Mouse (Mus musculus) megakaryocyte, embryonic 14.5 days (primary cell): ENCODE data around the gene Spint4. TPM values are rescaled to one million over a fixed set of nuclear protein-coding genes. Genes with fewer than 3 reads are reported as not detected.

Source experiments
- H3K27me3 ChIP-seq: replicated peaks from 2 replicates; pipeline ENCODE3; 2012; ENCODE audit warnings: inconsistent platforms
- H3K36me3 ChIP-seq: replicated peaks from 2 replicates; pipeline ENCODE3; 2012; ENCODE audit warnings: low read length, inconsistent platforms, mixed read lengths
- H3K4me1 ChIP-seq: 2 replicates; pipeline ENCODE4 v1.6.1; 2012; ENCODE audit warnings: inconsistent platforms
- H3K4me3 ChIP-seq: replicated peaks from 2 replicates; pipeline ENCODE3; 2012; ENCODE audit warnings: moderate library complexity, mild to moderate bottlenecking, inconsistent platforms
- H3K9me3 ChIP-seq: 2 replicates; pipeline ENCODE4 v1.6.1; 2012; ENCODE audit warnings: inconsistent platforms
- FLI1 ChIP-seq: IDR thresholded peaks from 2 replicates; pipeline ENCODE4 v1.6.1; 2012; ENCODE audit warnings: low read length, inconsistent platforms, mixed read lengths
- GATA1 ChIP-seq: IDR thresholded peaks from 3 replicates; pipeline ENCODE4 v1.6.1; 2012; ENCODE audit warnings: mixed read lengths, low read length, inconsistent platforms, borderline replicate concordance
- polyA plus RNA-seq: library from polyadenylated mRNA; stranded (reverse); fragments of >175 nt; gene quantifications from 2 replicates; pipeline ENCODE4 v1.2.3, GENCODE M21; 2012; ENCODE audit warnings: low replicate concordance; ENCODE audit not compliant: insufficient read depth

Gene Spint4
- polyA plus RNA-seq = not detected in 2 replicates

DNA sequence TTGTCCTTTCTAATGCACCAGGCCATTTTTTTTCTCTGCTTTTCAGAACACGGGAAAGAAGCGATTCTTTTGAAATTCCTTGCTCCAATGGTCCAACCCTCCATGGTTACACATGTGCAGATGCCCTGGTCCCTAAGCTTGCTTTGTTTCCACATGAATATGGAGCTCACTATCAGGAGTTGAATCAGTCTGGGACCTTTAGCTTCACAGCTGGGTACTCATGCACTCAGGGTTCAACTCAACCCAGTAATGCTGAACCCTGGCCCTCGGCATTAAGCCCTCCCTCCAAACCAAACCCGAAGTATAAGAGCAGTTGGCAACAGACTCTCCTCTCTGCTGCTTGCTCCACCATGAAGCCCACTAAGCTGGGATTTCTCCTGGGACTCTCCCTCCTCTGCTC, at the start of gene Spint4:
Spint4 (plus strand) TSS at position 301 of the 400 bp plus-strand sequence.
- TF ChIP-seq GATA1 = no peak
- no peak for TF ChIP-seq FLI1
- Histone ChIP-seq H3K9me3 (no peaks in the 10 kb centered on the region), H3K4me3 (no peak within 1 kb of the TSS), H3K4me1 (peaks cover 5% of the 10 kb centered on the region; the same call in 1 of the 2 replicates), H3K36me3 (no peaks in the 10 kb centered on the region), H3K27me3 (peaks cover 19% of the 10 kb centered on the region)

DNA sequence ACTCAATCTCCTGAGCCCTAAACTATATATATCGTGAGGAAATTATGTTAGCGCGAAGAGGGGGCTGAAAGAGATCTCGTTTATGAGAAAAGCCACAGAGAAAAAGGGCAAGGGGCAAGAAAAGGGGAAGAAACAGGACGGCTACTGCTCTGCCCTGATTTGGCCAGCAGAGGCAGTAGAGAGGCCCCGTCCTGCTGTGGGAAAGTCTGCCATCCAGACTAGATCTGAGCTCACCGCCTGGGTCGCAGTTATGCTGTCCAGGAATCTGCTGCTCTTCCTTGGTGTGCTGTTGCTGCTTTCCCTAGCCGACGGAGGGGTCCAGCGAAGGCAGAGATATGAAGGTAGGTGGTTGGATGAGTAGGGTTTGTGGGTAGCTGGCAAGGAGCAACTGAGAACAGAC, 42.4 kb upstream of the Spint4 start, which contains the start of gene Wfdc10:
Wfdc10 (plus strand) TSS at position 189 of the 400 bp plus-strand sequence.
- TF ChIP-seq FLI1 (no peak), GATA1 (no peak)
- no peaks in the 10 kb centered on the region for H3K9me3 ChIP-seq
- H3K4me1 ChIP-seq = peaks cover 8% of the 10 kb centered on the region
- peaks cover 6% of the 10 kb centered on the region for H3K27me3 ChIP-seq
- H3K36me3 ChIP-seq = no peaks in the 10 kb centered on the region
- no peak within 1 kb of the TSS for H3K4me3 ChIP-seq

DNA sequence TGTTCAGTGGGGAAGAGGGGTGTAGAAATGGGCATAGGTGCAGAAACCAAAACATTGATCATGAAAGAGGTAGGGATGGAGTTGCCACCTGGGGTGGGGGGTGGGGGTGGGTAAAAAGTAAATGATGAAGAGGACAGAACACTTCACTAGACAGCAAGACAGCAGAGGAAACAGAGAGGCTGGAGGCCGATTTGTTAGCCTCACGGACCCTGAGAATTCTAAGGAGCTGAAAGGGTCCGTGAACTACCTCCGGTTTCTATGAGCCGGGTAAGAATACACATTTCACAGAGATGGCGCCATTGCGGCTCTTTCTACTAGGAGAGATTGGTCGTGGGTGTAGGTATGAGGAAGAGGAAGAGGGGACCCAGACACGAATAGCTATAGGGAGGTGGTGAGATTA, 41.8 kb upstream of the Spint4 start, which contains the start of gene Wfdc9:
Wfdc9 (minus strand) TSS at position 101 of the 400 bp plus-strand sequence.
- H3K9me3 ChIP-seq = no peaks in the 10 kb centered on the region
- no peak within 1 kb of the TSS for H3K4me3 ChIP-seq
- no peak for TF ChIP-seq FLI1
- no peak for TF ChIP-seq GATA1
- H3K4me1 ChIP-seq = peaks cover 7% of the 10 kb centered on the region
- H3K36me3 ChIP-seq = no peaks in the 10 kb centered on the region
- peaks cover 6% of the 10 kb centered on the region for H3K27me3 ChIP-seq

DNA sequence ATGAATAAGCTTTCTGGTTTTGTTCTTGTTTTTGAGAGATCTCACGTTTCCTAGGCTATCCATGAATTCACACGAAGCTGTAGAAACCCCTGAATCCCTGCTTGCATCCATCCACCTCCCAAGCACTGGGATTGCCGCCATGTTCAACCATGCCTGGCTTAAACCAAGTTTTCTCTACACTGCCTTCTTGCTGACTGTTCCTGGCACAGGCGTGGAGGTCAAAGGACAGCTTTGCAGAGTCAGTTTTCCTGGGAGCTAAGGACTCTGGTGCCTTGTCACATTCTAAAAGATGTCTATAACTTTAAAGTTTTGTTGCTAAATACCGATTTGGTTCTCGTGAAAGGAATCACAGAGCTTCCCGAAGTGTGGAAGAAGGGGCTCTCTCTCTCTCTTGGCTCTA, 33.5 kb upstream of the Spint4 start:
- Histone ChIP-seq H3K4me3 (no peak overlapping the region), H3K27me3 (no peaks in the 10 kb centered on the region), H3K36me3 (no peaks in the 10 kb centered on the region), H3K9me3 (peaks cover 17% of the 10 kb centered on the region), H3K4me1 (no peaks in the 10 kb centered on the region)
- TF ChIP-seq FLI1 (no peak), GATA1 (no peak)

DNA sequence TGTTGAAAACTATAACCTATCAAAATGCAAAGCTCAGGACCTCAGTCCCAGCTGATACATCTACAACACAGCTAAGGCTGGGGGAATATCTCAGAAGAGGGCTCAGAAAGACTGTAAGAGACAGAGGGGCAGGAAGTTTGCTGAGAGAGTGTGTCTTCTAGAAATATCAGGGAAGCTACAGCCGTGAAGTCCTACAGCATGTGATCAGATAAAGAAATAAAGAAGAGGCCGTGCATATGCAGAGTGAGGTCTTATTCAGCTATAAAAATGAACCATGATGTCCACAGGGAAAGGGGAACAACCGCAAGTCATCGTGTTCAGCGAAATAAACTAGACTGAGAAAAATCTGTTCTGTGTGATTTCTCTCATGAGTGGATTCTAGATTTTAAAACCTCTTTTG, 28.0 kb upstream of the Spint4 start:
- H3K36me3 ChIP-seq = no peaks in the 10 kb centered on the region
- TF ChIP-seq GATA1 (no peak), FLI1 (no peak)
- peaks cover 21% of the 10 kb centered on the region for H3K9me3 ChIP-seq
- no peaks in the 10 kb centered on the region for H3K4me1 ChIP-seq
- H3K27me3 ChIP-seq = peaks cover 2% of the 10 kb centered on the region
- H3K4me3 ChIP-seq = no peak overlapping the region

DNA sequence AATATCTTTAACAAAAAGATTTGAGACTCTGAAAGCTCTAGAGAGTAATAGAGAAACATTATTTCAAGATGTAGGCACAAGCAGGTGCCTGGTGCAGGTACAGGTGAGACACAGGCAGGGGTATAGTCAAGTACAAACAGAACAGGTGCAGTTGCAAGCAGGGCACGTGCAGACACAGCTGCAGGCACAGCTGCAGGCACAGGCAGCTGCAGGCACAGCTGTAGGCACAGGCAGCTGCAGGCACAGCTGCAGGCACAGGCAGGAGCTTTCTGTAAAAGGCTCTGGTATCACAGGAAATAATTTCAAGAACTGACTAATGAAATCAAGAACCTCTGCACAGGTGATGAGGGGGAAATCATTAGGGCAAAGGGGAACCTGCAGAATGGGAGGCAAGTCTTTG, 27.4 kb upstream of the Spint4 start:
- H3K27me3 ChIP-seq = peaks cover 3% of the 10 kb centered on the region
- no peaks in the 10 kb centered on the region for H3K36me3 ChIP-seq
- no peak for TF ChIP-seq FLI1
- TF ChIP-seq GATA1 = no peak
- H3K9me3 ChIP-seq = peaks cover 25% of the 10 kb centered on the region
- no peak overlapping the region for H3K4me3 ChIP-seq
- no peaks in the 10 kb centered on the region for H3K4me1 ChIP-seq

DNA sequence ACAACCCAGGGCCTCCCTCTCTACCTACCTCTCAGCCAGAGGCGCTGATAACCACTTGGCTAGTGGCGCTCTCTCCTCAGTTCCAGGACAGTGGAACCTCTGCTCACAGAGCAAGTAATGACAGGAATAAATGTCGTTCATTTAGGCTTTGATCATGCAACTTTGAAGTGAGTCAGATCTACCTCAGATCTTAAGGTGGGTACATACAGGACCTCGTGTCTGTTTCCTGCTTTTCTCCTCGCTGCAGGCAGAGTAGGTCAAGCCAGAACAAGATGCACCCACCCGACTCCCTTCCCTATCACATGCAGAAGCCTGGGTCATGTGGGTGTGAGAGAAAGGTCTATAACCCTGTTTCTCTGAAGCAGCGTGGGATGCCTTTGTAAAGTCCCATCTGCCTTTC, 24.3 kb upstream of the Spint4 start, which contains the start of gene Wfdc11:
Wfdc11 (minus strand) TSS at position 101 of the 400 bp plus-strand sequence.
- Histone ChIP-seq H3K4me1 (peaks cover 5% of the 10 kb centered on the region), H3K36me3 (no peaks in the 10 kb centered on the region), H3K27me3 (peaks cover 5% of the 10 kb centered on the region), H3K4me3 (no peak within 1 kb of the TSS), H3K9me3 (peaks cover 11% of the 10 kb centered on the region)
- TF ChIP-seq GATA1 = no peak
- TF ChIP-seq FLI1 = no peak

DNA sequence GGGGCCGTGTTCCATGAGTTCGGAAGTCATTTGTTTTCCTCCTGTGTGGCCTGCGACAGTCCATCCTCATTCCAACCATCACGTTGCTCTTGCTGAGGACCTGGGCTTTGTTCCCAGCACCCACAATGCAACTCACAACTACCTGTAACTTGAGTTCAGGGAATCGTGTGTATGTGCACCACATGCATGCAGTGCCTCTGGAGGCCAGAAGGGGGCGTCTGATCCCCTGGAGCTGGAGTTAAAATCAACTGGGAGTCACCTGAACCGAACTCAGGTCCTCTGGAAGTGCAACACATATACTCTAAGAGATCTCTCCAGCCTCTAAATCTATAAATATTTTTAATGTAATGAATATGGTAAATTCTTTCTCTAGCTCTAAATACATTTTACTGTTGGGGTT, 22.2 kb upstream of the Spint4 start:
- Histone ChIP-seq H3K27me3 (peaks cover 3% of the 10 kb centered on the region), H3K4me3 (no peak overlapping the region), H3K36me3 (no peaks in the 10 kb centered on the region), H3K9me3 (peaks cover 11% of the 10 kb centered on the region), H3K4me1 (peaks cover 14% of the 10 kb centered on the region)
- TF ChIP-seq FLI1 (no peak), GATA1 (no peak)

DNA sequence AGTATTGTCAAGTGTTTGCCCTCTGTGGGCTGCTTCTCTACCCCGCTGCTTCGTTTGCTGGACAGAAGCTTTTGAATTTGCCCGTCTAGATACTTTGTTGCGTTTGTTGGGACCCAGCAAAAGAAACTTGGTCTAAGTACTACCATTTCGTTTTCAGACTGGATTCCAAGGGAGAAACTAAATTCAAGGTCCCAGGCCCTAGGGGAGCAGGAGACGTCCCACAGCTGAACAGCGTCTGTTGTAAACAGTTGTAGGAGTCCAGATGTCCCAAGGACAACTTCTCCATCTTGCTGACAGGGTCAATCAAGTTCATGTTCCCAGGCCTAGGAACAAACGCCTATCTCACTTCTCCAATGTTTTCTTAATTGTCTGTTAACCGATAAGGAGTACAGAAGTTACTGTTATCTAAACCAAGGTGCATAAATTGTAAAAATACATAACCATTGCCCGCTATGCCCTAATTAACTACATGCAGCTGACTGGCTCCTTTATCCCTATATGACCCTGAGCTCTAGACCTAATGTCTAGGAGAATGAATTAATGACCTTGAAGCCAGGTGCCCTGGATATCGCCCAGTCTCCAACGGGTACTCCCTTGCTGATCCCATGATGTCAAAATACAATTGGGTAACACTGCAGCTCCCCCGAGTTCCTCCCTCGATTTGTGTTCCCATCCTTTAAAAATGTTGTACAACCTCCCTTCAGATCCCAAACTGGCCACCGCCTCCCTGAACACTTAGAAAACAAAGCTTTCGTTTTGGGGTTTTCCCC, 21.2 kb upstream of the Spint4 start:
- H3K36me3 ChIP-seq = no peaks in the 10 kb centered on the region
- peaks cover 11% of the 10 kb centered on the region for H3K9me3 ChIP-seq
- TF ChIP-seq GATA1 (no peak), FLI1 (no peak)
- H3K27me3 ChIP-seq = peaks cover 3% of the 10 kb centered on the region
- H3K4me1 ChIP-seq = peaks cover 14% of the 10 kb centered on the region
- no peak overlapping the region for H3K4me3 ChIP-seq

DNA sequence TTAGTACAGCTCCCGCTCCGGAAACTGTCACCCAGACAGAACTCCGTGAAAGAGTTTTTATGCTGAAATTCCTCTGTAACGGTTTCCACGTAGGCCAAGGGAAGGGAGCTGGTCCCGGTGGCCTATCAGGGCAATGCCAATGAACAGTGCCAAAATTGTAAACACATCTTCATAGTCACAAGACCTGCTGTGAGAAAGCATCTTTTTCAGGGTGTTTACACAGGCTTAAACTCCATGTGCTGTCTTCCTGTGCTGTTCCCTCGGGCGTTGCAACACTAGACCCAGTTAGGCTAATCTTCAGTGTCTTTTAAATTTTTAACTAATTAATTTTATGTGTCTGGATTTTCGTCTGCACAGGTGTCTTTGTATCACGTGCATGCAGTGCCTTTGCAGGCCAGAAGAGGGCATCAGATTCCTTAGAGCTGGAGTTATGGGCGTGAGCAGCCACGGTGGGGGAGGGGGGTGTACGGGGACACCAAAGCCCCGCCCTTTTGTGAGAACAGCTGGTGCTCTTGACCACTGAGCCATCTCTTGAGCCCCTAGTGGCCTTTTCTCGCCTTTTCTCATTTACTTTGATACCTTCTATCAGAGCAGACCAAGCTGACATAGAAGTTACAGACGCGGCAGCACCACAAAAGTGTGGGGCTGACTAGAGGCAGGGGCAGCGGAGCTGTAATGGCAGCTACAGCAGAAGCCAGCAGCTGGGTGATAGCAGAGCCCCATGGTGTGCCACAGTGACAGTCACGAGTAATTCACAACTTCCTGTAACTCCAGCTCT, 19.3 kb upstream of the Spint4 start:
- Histone ChIP-seq H3K36me3 (no peaks in the 10 kb centered on the region), H3K9me3 (peaks cover 7% of the 10 kb centered on the region), H3K27me3 (peaks cover 5% of the 10 kb centered on the region), H3K4me3 (peak overlapping the region; percentile 78), H3K4me1 (peaks cover 14% of the 10 kb centered on the region)
- TF ChIP-seq FLI1 = no peak
- TF ChIP-seq GATA1 = no peak
